Mouse (Mus musculus) activated CD4-positive, CD25-positive, alpha-beta regulatory T cell (primary cell): ENCODE data around the gene Aspm. TPM values are rescaled to one million over a fixed set of nuclear protein-coding genes. Genes with fewer than 3 reads are reported as not detected.

ENCODE experiments used
- polyA plus RNA-seq, 2 experiments: library from polyadenylated mRNA; unstranded; fragments of 100-300 nt; shearing (Covaris generic); gene quantifications; one replicate each; pipeline ENCODE4 v1.2.1; 2017

Gene Aspm
- polyA plus RNA-seq = 1 to 10 TPM; 3.9 to 4.8 TPM

DNA sequence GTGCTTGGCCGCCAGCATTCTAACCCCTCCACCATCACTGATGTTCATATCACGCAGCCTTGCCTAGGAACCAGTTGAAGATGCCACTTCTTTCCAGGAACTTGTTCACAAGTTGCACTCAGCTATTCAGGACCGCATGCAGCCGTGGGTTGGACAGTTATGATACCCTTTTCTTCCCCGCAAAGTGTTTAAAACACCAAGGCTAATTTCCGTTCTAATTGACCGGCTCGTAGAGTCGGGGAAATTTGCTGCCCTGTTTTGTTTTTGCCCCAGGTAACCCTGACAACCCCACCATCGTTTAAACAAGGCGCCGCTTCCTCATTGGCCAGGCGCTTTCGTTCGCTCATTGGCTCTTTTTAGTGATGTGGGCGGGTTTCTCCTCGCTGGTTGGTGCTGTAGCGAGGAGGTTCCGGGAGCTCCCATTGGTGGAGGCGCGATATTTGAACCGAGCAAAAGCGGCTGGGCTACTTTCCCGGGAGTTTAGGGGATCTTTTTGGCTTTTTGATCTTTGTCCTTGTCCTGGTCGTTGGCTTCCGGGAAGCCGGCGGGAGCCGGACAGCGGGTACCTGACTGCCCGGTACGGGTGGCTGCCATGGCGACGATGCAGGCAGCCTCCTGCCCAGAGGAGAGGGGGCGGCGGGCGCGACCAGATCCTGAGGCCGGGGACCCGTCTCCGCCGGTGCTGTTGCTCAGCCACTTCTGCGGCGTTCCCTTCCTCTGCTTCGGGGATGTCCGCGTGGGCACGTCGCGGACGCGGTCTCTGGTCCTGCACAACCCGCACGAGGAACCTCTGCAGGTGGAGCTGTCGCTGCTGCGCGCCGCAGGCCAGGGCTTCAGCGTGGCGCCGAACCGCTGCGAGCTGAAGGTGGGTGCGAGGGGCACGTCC is at the start of gene Aspm:
TSS of gene Aspm (plus strand) at position 433 of the 886 bp plus-strand sequence.

DNA sequence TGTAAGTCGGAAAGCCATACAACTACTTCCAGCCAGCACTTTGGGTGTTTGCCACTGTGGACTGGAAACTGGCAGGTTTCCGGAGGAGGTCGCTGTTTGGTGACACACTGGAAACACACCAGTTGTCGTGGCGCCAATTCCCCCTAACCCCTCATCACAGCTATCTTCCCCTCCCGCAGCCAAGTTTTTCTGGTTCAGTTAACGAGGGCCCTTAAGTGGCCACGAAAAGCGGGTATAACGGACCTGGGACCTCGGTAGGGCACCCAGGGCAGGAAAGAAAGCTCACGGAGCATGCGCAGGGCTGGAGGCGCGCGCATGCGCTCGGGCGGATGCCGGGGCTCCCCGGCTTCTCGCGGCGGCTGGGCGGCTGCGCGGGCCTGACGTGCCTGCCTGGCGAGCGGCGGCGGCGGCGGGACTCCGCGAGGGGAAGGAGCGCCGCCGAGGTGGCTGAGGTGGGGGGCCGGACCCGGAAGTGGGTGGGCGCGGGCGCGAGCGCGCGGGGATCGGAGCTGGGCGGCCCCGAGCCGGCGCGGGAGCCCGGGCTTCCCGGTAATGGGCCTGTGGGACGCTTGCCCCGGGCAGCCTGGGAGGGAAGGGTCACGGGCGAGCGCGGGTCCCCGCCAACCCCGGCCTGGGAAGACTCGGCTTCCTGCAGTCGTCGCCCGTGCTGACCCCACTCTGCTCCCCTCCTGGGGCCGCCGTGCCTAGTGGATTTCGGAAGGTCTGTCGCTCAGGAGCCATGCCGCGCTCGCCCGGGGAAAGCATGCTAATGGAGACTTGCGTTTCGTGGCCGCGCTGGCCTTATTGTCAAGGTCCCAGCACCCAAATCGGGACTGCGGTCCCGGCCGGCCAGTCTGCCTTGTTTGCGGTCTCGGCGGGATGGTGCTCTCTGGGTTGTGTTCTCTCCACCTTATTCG is 32.4 kb upstream of the Aspm start, which contains the start of gene Zbtb41:
TSS of gene Zbtb41 (plus strand) at position 414 of the 917 bp plus-strand sequence.

DNA sequence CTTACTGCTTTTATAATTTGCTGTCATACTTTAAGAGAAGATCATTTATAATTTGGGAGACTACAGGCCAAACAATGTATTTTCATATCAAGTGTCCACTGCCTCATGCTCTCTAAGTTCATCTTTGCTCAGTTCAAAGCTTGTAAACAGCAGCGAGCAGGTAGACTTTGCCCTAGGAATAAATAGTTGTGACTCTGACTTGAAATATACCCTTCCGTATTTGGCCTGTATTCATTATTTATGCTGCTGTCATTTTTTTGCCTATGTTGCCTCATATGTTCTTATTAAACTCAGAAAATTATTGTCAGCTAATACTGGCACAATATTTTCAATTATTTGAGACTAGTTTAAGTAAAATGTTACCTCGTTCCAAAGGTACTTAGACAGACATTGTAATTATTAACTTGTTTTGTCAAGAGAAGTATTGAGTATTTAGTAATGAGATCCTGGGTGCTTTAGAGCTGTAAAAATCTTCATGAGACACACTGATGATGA is 46.7 kb downstream of the Aspm start, which contains the start of gene F13b:
TSS of gene F13b (plus strand) at position 445 of the 495 bp plus-strand sequence.

Other genes with a start within 250 kb of the Aspm start
- not detected for gene Crb1, start 77.7 kb upstream of the Aspm start, polyA plus RNA-seq
- gene Zbtb41, start 32.5 kb upstream of the Aspm start, polyA plus RNA-seq = 10 to 100 TPM; 10.9 to 11.4 TPM
- gene F13b, start 46.9 kb downstream of the Aspm start, polyA plus RNA-seq = not detected
- not detected for gene Cfhr1, start 105.5 kb downstream of the Aspm start, polyA plus RNA-seq